Mouse (Mus musculus) kidney, postnatal 0 days (tissue): ENCODE measurements at regions not wholly inside any gene's neighbourhood (a gene's known extent, or its start where the extent isn't known, plus 50 kb on each side); places are given as distances from the start of the nearest gene placed in this dataset.

Source experiments
- ATAC-seq: fragments of 200-750 bp; cut with Nextera tagmentation; replicated peaks from 2 replicates; pipeline ENCODE4 v1.8.0; 2017; ENCODE audit warnings: low read depth, moderate number of reproducible peaks, moderate TSS enrichment, moderate library complexity; ENCODE audit not compliant: low FRiP score
- DNase-seq: peaks from one replicate; pipeline ENCODE4 v3.0.0-alpha.2; 2016; ENCODE audit warnings: low spot score
- H3K27ac ChIP-seq: fragments of 300-500 bp; sonication (generic); 2 replicates; pipeline ENCODE4 v1.5.1; 2014; ENCODE audit warnings: mild to moderate bottlenecking
- H3K27me3 ChIP-seq: fragments of 300-500 bp; sonication (generic); 2 replicates; pipeline ENCODE4 v1.6.1; 2014; ENCODE audit warnings: low read length, mixed read lengths; ENCODE audit not compliant: insufficient read depth
- H3K36me3 ChIP-seq: fragments of 300-500 bp; sonication (generic); 2 replicates; pipeline ENCODE4 v1.6.1; 2014; ENCODE audit warnings: low read length, mixed read lengths; ENCODE audit not compliant: insufficient read depth
- H3K4me1 ChIP-seq: fragments of 300-500 bp; sonication (generic); replicated peaks from 2 replicates; pipeline ENCODE4 v1.6.1; 2014; ENCODE audit warnings: antibody characterized with exemption, low read length, mixed read lengths; ENCODE audit not compliant: insufficient read depth
- H3K4me2 ChIP-seq: fragments of 300-500 bp; sonication (generic); 2 replicates; pipeline ENCODE4 v1.6.1; 2014; ENCODE audit warnings: mild to moderate bottlenecking, low read length, moderate library complexity, mixed read lengths
- H3K4me3 ChIP-seq: fragments of 300-500 bp; sonication (generic); replicated peaks from 2 replicates; pipeline ENCODE4 v1.5.1; 2014; ENCODE audit warnings: low read depth, low read length
- H3K9ac ChIP-seq: fragments of 300-500 bp; sonication (generic); 2 replicates; pipeline ENCODE4 v1.6.1; 2014; ENCODE audit warnings: low read depth, low read length
- H3K9me3 ChIP-seq: fragments of 300-500 bp; sonication (generic); replicated peaks from 2 replicates; pipeline ENCODE4 v1.6.1; 2016; ENCODE audit warnings: low read length, inconsistent platforms, mixed read lengths
- CTCF ChIP-seq: IDR thresholded peaks from 2 replicates; pipeline ENCODE4 v1.5.1; 2016; ENCODE audit warnings: antibody characterized with exemption, low read depth, mild to moderate bottlenecking, moderate library complexity
- WGBS: fragments of 180-500 bp; shearing (Covaris S2); extraction: QIAGEN DNeasy Blood & Tissue Kit; methylation state at CpG from one replicate; pipeline ENCODE4 v1.1.7; 2014; 5-methylcytosine and 5-hydroxymethylcytosine counted together

DNA sequence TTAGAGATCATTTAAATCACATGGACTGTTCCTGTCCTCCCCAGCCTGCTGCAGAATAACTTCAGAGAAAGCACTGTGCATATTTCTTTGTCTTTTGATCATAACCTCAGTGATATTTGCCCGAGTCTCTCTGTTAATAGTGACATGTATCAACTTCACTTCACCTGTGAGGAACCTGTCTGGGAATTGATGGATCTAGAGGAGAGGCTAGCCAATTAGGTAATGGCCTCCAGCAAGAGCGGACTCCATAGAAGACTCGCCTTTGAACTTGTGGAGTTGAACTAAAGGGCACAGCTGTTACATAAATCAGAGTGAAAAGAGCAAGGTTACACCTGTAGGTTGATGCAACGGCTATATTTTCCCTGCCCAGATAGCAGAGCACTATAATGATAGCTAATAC is 409.8 kb upstream of the Cdh6 start:
- Histone ChIP-seq H3K9me3 (no peaks in the 10 kb centered on the region), H3K9ac (no peak overlapping the region), H3K4me2 (no peak overlapping the region), H3K4me3 (no peak overlapping the region), H3K4me1 (no peaks in the 10 kb centered on the region), H3K27me3 (no peaks in the 10 kb centered on the region), H3K36me3 (no peaks in the 10 kb centered on the region), H3K27ac (no peak overlapping the region)
- TF ChIP-seq CTCF = no peak
- 20% methylated on average over 4 of the region's 4 CpGs for WGBS
- DNase-seq (no peak), ATAC-seq (no peak)

- WGBS = 79% methylated on average over 3 of the region's 3 CpGs
- Histone ChIP-seq H3K4me2 (no peak overlapping the region), H3K9ac (no peak overlapping the region), H3K4me3 (no peak overlapping the region), H3K4me1 (no peaks in the 10 kb centered on the region), H3K27ac (no peak overlapping the region), H3K36me3 (no peaks in the 10 kb centered on the region), H3K9me3 (no peaks in the 10 kb centered on the region), H3K27me3 (no peaks in the 10 kb centered on the region)
- TF ChIP-seq CTCF = no peak
- no peak for DNase-seq
- no peak for ATAC-seq
Observed at GRCm38 (mm10) chr15:13582134-13582533, 408.7 kb upstream of the Cdh6 start.

DNA sequence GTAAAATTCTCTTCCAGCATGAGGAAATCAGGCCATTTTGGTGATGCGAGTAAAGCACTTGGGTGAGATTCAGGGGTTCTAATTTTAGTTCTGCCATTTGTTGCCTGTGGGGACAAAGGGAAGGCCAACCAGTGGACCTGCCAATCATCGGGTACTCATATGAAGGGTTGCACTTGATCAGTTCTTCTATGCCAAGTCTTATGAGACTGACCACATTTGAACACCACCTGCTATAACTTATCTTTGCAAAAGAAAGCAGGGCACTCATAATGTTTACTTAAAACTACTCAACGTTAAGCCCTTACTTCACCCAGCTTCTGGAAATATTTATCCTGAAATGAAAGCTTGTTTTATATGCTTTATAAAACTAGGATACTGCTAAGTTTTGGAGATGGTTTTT is 400.1 kb upstream of the Cdh6 start:
- 73% methylated on average over 3 of the region's 3 CpGs for WGBS
- no peak for DNase-seq
- Histone ChIP-seq H3K9me3 (no peaks in the 10 kb centered on the region), H3K27ac (no peak overlapping the region), H3K4me1 (no peaks in the 10 kb centered on the region), H3K27me3 (no peaks in the 10 kb centered on the region), H3K36me3 (no peaks in the 10 kb centered on the region), H3K4me3 (no peak overlapping the region), H3K9ac (no peak overlapping the region), H3K4me2 (no peak overlapping the region)
- TF ChIP-seq CTCF = no peak
- no peak for ATAC-seq

GRCm38 (mm10) chr15:13560920-13561319 is 387.4 kb upstream of the Cdh6 start:
- ATAC-seq (no peak), DNase-seq (no peak)
- Histone ChIP-seq H3K27me3 (no peaks in the 10 kb centered on the region), H3K9ac (no peak overlapping the region), H3K27ac (no peak overlapping the region), H3K4me2 (no peak overlapping the region), H3K4me3 (no peak overlapping the region), H3K36me3 (no peaks in the 10 kb centered on the region), H3K4me1 (no peaks in the 10 kb centered on the region), H3K9me3 (no peaks in the 10 kb centered on the region)
- TF ChIP-seq CTCF = no peak

- no peak overlapping the region for H3K9ac ChIP-seq
- H3K36me3 ChIP-seq = no peaks in the 10 kb centered on the region
- no peak overlapping the region for H3K4me2 ChIP-seq
- 80% methylated on average over 8 of the region's 8 CpGs for WGBS
- no peak overlapping the region for H3K27ac ChIP-seq
- no peaks in the 10 kb centered on the region for H3K4me1 ChIP-seq
- H3K27me3 ChIP-seq = no peaks in the 10 kb centered on the region
- ATAC-seq = no peak
- no peak overlapping the region for H3K4me3 ChIP-seq
- H3K9me3 ChIP-seq = no peaks in the 10 kb centered on the region
- DNase-seq = no peak
- no peak for TF ChIP-seq CTCF
Observed at GRCm38 (mm10) chr15:13549207-13549837, 375.8 kb upstream of the Cdh6 start.

DNA sequence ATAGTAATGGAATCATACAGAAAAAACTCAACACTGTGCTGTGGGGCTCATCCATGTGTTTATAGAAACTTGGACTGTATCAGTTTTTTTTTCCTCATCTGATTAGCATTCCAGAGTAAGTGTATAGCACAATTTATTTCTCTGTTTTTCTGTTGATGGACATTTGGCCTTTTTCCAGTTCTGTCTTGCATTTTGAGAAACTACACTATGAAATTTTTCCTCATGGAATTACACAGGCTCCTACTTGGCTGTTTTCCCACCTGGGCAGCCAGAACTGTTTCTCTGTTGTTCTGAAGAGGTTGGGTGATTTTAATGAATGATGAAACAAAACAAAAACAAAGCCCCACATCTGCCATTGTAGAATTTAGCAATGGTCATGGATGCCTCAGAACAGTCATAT is 366.6 kb upstream of the Cdh6 start:
- H3K36me3 ChIP-seq = no peaks in the 10 kb centered on the region
- ATAC-seq (no peak), DNase-seq (no peak)
- no peak overlapping the region for H3K4me3 ChIP-seq
- H3K9ac ChIP-seq = no peak overlapping the region
- H3K27me3 ChIP-seq = no peaks in the 10 kb centered on the region
- TF ChIP-seq CTCF = no peak
- H3K4me2 ChIP-seq = no peak overlapping the region
- no peaks in the 10 kb centered on the region for H3K4me1 ChIP-seq
- no peaks in the 10 kb centered on the region for H3K9me3 ChIP-seq
- H3K27ac ChIP-seq = no peak overlapping the region

GRCm38 (mm10) chr15:13534017-13534416 is 360.5 kb upstream of the Cdh6 start:
- no peaks in the 10 kb centered on the region for H3K9me3 ChIP-seq
- no peak overlapping the region for H3K9ac ChIP-seq

More at GRCm38 (mm10) chr15:13534017-13534416, 360.5 kb upstream of the Cdh6 start:
- H3K27ac ChIP-seq = no peak overlapping the region
- DNase-seq = peak; percentile 15
- H3K4me1 ChIP-seq = no peaks in the 10 kb centered on the region; the same call in 1 of the 2 replicates
- no peak for TF ChIP-seq CTCF
- 55% methylated on average over 2 of the region's 2 CpGs for WGBS
- no peaks in the 10 kb centered on the region for H3K27me3 ChIP-seq
- no peak for ATAC-seq
- no peaks in the 10 kb centered on the region for H3K36me3 ChIP-seq
- H3K4me3 ChIP-seq = no peak overlapping the region
- no peak overlapping the region for H3K4me2 ChIP-seq
